Mouse (Mus musculus): ENCODE results near the gene Ttll5.

DNA sequence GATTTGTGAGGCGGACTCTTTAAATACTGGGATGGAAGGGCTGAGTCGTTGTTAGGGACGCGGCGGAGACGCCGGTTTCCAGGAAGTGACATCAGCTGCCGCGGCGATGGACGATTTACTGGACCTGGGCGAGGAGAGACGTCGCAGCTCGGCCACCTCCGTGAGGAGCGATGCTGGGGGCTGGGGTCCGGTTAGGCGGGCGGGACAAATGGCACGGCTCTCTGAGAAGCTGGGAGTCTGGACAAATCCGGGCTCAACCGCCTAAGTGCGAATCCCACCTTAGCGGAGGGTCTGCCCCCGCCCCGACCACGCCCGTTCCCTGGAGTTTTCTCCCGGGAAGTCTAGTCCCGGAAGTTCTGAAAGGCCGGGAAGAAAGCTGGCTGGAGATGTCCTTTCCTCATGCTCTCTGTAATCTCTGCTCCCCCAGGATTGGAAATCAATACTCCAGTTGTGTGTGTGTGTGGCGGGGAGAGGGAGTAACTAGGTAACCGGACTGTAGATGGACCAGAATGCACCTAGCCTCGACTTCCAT lies 258.1 kb downstream of the Ttll5 start, which contains the start of gene Ift43:
- TF ChIP-seq GATA1 (IDR thresholded peaks at IDR 0.05; ENCODE audit: borderline replicate concordance, low read length): no peak
- no peak for TF ChIP-seq CTCF (IDR thresholded peaks at IDR 0.05; ENCODE audit: low read depth, low read length)
